ENCODE assay signal across 15 mouse cellular contexts in the genomic region with DNA sequence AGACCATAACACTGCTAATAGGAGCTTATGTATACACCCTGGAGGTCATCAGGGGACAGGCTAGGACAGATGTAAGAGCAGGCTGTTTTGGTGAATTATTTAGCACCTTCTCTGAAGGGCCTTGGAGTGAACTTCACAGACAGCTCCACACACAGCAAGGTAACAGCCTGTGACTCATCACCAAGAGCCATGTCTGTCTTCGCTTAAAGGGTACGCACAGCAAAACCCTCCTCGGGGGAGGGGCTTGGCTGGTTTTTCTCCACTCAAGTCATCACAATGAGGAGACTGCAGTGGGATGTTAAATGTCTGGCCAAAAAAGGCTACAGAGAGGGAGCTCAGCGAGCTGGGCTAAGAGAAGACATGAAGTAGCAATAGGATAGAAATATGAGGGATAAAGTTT.
A peak's percentile ranks its signal among the peaks of the same experiment; 100 is the strongest.
DNase-seq lines count a peak whose midpoint lies in the region; ATAC-seq and TF ChIP-seq lines count a peak whose summit lies in the region.
"Had no signal": no experiment of that assay in that cellular context is flagged by ENCODE, and none has a peak within 500 bp of the region (broad histone marks: within the 10 kb centered on the region; RNA-seq: fewer than 3 reads in every experiment).

No protein-coding gene starts in this region.

- no peaks in the 10 kb centered on the region for H3K27me3 ChIP-seq in heart, embryonic 10.5 days (ENCODE audit: insufficient read depth, poor library complexity, severe bottlenecking)
- H3K27me3 ChIP-seq in lung, embryonic 14.5 days (ENCODE audit: insufficient read depth, low read length): no peaks in the 10 kb centered on the region
- no peaks in the 10 kb centered on the region for H3K27me3 ChIP-seq in embryonic facial prominence, embryonic 11.5 days (ENCODE audit: control insufficient read depth, insufficient read depth, low read length)
- H3K27me3 ChIP-seq in stomach, embryonic 15.5 days (replicated peaks): no peaks in the 10 kb centered on the region
- H3K27me3 ChIP-seq: hindbrain, embryonic 12.5 days; limb, embryonic 12.5 days had no signal

- H3K9me3 ChIP-seq in heart, embryonic 10.5 days: no peaks in the 10 kb centered on the region
- no peaks in the 10 kb centered on the region for H3K9me3 ChIP-seq in lung, embryonic 14.5 days (ENCODE audit: low read depth, low read length)
- no peaks in the 10 kb centered on the region for H3K9me3 ChIP-seq in embryonic facial prominence, embryonic 11.5 days (replicated peaks; ENCODE audit: control insufficient read depth, low read length)
- no peaks in the 10 kb centered on the region for H3K9me3 ChIP-seq in stomach, embryonic 15.5 days
- H3K9me3 ChIP-seq: hindbrain, embryonic 12.5 days; limb, embryonic 12.5 days; midbrain, embryonic 10.5 days had no signal

- H3K9ac ChIP-seq in lung, embryonic 14.5 days: no peak overlapping the region
- H3K9ac ChIP-seq in embryonic facial prominence, embryonic 11.5 days (replicated peaks; ENCODE audit: low read length): no peak overlapping the region
- H3K9ac ChIP-seq in stomach, embryonic 15.5 days: no peak overlapping the region
- H3K9ac ChIP-seq: hindbrain, embryonic 12.5 days; limb, embryonic 12.5 days; liver, postnatal 0 days had no signal

- H3K36me3 ChIP-seq in heart, embryonic 10.5 days: no peaks in the 10 kb centered on the region
- no peaks in the 10 kb centered on the region for H3K36me3 ChIP-seq in lung, embryonic 14.5 days (ENCODE audit: insufficient read depth)
- H3K36me3 ChIP-seq in embryonic facial prominence, embryonic 11.5 days (replicated peaks; ENCODE audit: control insufficient read depth, insufficient read depth, low read depth, low read length): no peaks in the 10 kb centered on the region
- no peaks in the 10 kb centered on the region for H3K36me3 ChIP-seq in stomach, embryonic 15.5 days
- H3K36me3 ChIP-seq: hindbrain, embryonic 12.5 days; midbrain, embryonic 10.5 days had no signal

- intact Hi-C loops in heart, postnatal 10 days (cut with DNase I): no loop called here

- H3K4me1 ChIP-seq in heart, embryonic 10.5 days: peaks cover 24% of the 10 kb centered on the region
- H3K4me1 ChIP-seq in lung, embryonic 14.5 days (ENCODE audit: insufficient read depth): peaks cover 10% of the 10 kb centered on the region; the same call in 1 of the 2 replicates
- H3K4me1 ChIP-seq in embryonic facial prominence, embryonic 11.5 days (ENCODE audit: control insufficient read depth, insufficient read depth, low read length): no peaks in the 10 kb centered on the region; the same call in 1 of the 2 replicates
- H3K4me1 ChIP-seq in stomach, embryonic 15.5 days: 0 out of 2 replicates have a peak, but pooled peaks cover 8% of the 10 kb centered on the region
- H3K4me1 ChIP-seq: hindbrain, embryonic 12.5 days had no signal

- no peak for TF ChIP-seq CTCF in lung, embryonic 14.5 days (IDR thresholded peaks at IDR 0.05; ENCODE audit: low read depth)

- no peak overlapping the region for H3K4me2 ChIP-seq in lung, embryonic 14.5 days
- H3K4me2 ChIP-seq in embryonic facial prominence, embryonic 11.5 days (ENCODE audit: low read depth, low read length): no peak overlapping the region
- no peak overlapping the region for H3K4me2 ChIP-seq in stomach, embryonic 15.5 days
- H3K4me2 ChIP-seq: hindbrain, embryonic 12.5 days; limb, embryonic 12.5 days had no signal

- H3K4me3 ChIP-seq in heart, embryonic 10.5 days: no peak overlapping the region
- H3K4me3 ChIP-seq in lung, embryonic 14.5 days (ENCODE audit: low read depth, low read length): no peak overlapping the region
- H3K4me3 ChIP-seq in embryonic facial prominence, embryonic 11.5 days (ENCODE audit: low read depth, low read length): no peak overlapping the region
- H3K4me3 ChIP-seq in stomach, embryonic 15.5 days (replicated peaks): no peak overlapping the region
- H3K4me3 ChIP-seq: hindbrain, embryonic 12.5 days; limb, embryonic 12.5 days; midbrain, embryonic 10.5 days had no signal

- DNase-seq in heart, embryonic 10.5 days (ENCODE audit: low spot score): no peak
- no peak for DNase-seq in heart, postnatal 10 days
- peak; percentile 51 for DNase-seq in lung, embryonic 14.5 days
- DNase-seq in lung, postnatal 36 days: no peak
- peak; percentile 6 for DNase-seq in embryonic facial prominence, embryonic 11.5 days (ENCODE audit: low spot score)
- DNase-seq in right cerebral cortex, postnatal 10 days (ENCODE audit: low spot score in 2 of 2): no peak
- no peak for DNase-seq in cerebellum, postnatal 10 days
- DNase-seq: cerebellum, adult 9-10 months; liver, postnatal 0 days had no signal

- WGBS in heart, embryonic 10.5 days: 44% methylated on average over 4 of the region's 4 CpGs
- 43% methylated on average over 4 of the region's 4 CpGs for WGBS in lung, embryonic 14.5 days
- WGBS in embryonic facial prominence, embryonic 11.5 days: 72% methylated on average over 4 of the region's 4 CpGs
- 42% methylated on average over 4 of the region's 4 CpGs for WGBS in stomach, embryonic 15.5 days

- peak; percentile 28; the same call in 1 of the 2 replicates for ATAC-seq in lung, embryonic 14.5 days (ENCODE audit: insufficient read depth)
- ATAC-seq in embryonic facial prominence, embryonic 11.5 days (replicated peaks; ENCODE audit: insufficient number of reproducible peaks, low FRiP score, low TSS enrichment, low read depth): no peak
- no peak for ATAC-seq in stomach, embryonic 15.5 days (ENCODE audit: insufficient read depth, low FRiP score, low read depth)
- ATAC-seq: CD4-positive, CD25-positive, alpha-beta regulatory T cell, adult 4 months; liver, postnatal 0 days had no signal

- H3K27ac ChIP-seq in heart, embryonic 10.5 days: peak overlapping the region; percentile 77
- H3K27ac ChIP-seq in lung, embryonic 14.5 days (ENCODE audit: low read depth): no peak overlapping the region
- no peak overlapping the region for H3K27ac ChIP-seq in embryonic facial prominence, embryonic 11.5 days (replicated peaks; ENCODE audit: low read depth, low read length)
- peak overlapping the region; percentile 5; the same call in 1 of the 2 replicates for H3K27ac ChIP-seq in stomach, embryonic 15.5 days
- H3K27ac ChIP-seq: hindbrain, embryonic 12.5 days; kidney, postnatal 0 days; limb, embryonic 12.5 days; midbrain, embryonic 10.5 days had no signal

Comparison
In these comparisons a context has a peak if more than half of its experiments do, and no peak if none do; other contexts are left out.
1. DNase-seq: peak in lung, embryonic 14.5 days (single experiment) and embryonic facial prominence, embryonic 11.5 days (single experiment); none in heart, embryonic 10.5 days (single experiment), heart, postnatal 10 days (0 of 2), lung, postnatal 36 days (single experiment), right cerebral cortex, postnatal 10 days (0 of 2) and cerebellum, postnatal 10 days (0 of 2).
2. H3K27ac ChIP-seq: peak in heart, embryonic 10.5 days (single experiment) and stomach, embryonic 15.5 days (single experiment); none in lung, embryonic 14.5 days (single experiment) and embryonic facial prominence, embryonic 11.5 days (single experiment).